ENCODE assay signal across 12 mouse cellular contexts in the genomic region with DNA sequence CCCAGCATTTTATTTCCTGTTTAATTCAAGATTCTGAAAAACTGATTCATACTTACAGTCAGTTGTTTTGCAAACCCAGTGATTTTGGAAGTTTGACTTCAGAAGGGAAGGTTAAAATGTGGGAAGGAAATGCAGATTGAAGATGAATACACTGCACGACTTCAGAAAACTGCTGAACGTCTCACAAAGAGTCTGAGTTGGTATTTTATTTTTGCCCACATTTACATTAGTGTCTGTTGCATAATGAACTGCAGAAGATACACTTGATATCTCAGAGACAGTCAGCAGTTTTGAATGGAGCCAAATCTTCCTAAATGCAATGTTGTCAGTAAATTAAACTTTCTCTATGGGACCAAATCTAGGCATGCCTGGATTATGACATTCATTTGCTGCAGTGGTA.
"Had no signal": no experiment of that assay in that cellular context is flagged by ENCODE, and none has a peak within 500 bp of the region (broad histone marks: within the 10 kb centered on the region; RNA-seq: fewer than 3 reads in every experiment).

No protein-coding gene starts in this region.

- DNase-seq: retina, postnatal 1 day; right cerebral cortex, adult 18-20 months; right cerebral cortex, postnatal 14 days; right cerebral cortex, postnatal 25 days; right cerebral cortex, postnatal 4 days; spleen, adult 18-20 months; thymus, adult 18-20 months; thymus, adult 2 months; thymus, postnatal 14 days; thymus, postnatal 25 days; thymus, postnatal 36 days; thymus, postnatal 4 days had no signal
